ENCODE assay signal across 19 mouse cellular contexts in the genomic region with DNA sequence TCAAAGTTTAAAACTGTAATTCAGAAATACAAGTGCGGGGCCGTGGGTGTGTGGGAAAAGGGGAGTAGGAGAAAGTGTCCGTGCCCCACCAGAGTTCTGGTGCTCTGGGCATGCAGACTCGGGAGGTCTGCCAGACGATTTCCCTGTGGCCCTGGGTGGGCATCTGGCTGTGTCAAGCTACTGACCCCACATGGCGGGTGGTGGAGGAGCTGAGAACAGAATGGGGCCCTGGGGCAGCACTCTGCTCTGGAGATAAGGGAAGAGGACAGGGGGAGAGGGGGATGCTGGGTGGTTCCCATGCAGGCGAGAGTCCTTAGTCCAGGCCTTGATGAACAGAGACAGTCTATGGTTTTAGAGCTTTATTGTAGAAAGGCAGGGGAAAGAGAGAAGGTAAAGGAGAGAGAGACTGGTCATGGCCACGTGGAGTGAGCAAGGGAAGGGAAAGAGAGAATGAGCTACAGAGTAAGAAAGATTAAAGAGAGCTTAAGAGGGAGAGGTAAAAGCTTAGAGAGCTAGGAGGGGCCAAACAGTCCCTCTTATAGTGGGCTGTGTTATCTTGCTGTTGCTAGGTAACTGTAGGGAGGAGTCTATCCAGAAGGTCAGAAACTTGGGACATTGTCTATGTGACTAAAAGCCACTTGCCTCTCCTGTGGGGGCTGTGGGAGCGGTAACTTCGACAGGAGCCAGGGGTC.
DNase-seq lines count a peak whose midpoint lies in the region; ATAC-seq lines count a peak whose summit lies in the region.
"Had no signal": no experiment of that assay in that cellular context is flagged by ENCODE, and none has a peak within 500 bp of the region (broad histone marks: within the 10 kb centered on the region; RNA-seq: fewer than 3 reads in every experiment).

No protein-coding gene starts in this region.

- no peak overlapping the region for H3K4me2 ChIP-seq in heart, embryonic 16.5 days (ENCODE audit: low read depth, low read length)
- no peak overlapping the region for H3K4me2 ChIP-seq in midbrain, embryonic 11.5 days
- H3K4me2 ChIP-seq in midbrain, embryonic 13.5 days (replicated peaks) = no peak overlapping the region
- H3K4me2 ChIP-seq in intestine, embryonic 16.5 days (ENCODE audit: low read depth, low read length) = no peak overlapping the region
- no peak overlapping the region for H3K4me2 ChIP-seq in stomach, embryonic 15.5 days
- H3K4me2 ChIP-seq: forebrain, embryonic 12.5 days; neural tube, embryonic 13.5 days had no signal

- ATAC-seq in heart, embryonic 16.5 days (replicated peaks; ENCODE audit: extremely low read depth, insufficient read depth, low FRiP score) = 0 out of 2 replicates have a peak, but pooled peaks have one; percentile 23
- peak; percentile 25; the same call in 1 of the 2 replicates for ATAC-seq in midbrain, embryonic 11.5 days (ENCODE audit: low FRiP score)
- no peak for ATAC-seq in midbrain, embryonic 13.5 days
- ATAC-seq in intestine, embryonic 16.5 days = peak; percentile 70
- ATAC-seq in stomach, embryonic 15.5 days (ENCODE audit: insufficient read depth, low FRiP score, low read depth) = 0 out of 2 replicates have a peak, but pooled peaks have one; percentile 22
- ATAC-seq: CD4-positive, CD25-positive, alpha-beta regulatory T cell, adult 4 months; midbrain, embryonic 16.5 days; Patski had no signal

- H3K27ac ChIP-seq in heart, embryonic 16.5 days (ENCODE audit: low read length) = no peak overlapping the region
- no peak overlapping the region for H3K27ac ChIP-seq in midbrain, embryonic 11.5 days (ENCODE audit: low read depth, low read length)
- H3K27ac ChIP-seq in midbrain, embryonic 13.5 days = no peak overlapping the region
- H3K27ac ChIP-seq in intestine, embryonic 16.5 days (ENCODE audit: low read length) = no peak overlapping the region
- no peak overlapping the region for H3K27ac ChIP-seq in stomach, embryonic 15.5 days
- H3K27ac ChIP-seq: forebrain, embryonic 12.5 days; neural tube, embryonic 13.5 days had no signal

- no peaks in the 10 kb centered on the region for H3K9me3 ChIP-seq in heart, embryonic 16.5 days (replicated peaks; ENCODE audit: control insufficient read depth, low read length)
- no peaks in the 10 kb centered on the region for H3K9me3 ChIP-seq in midbrain, embryonic 11.5 days (ENCODE audit: control insufficient read depth, low read length)
- no peaks in the 10 kb centered on the region for H3K9me3 ChIP-seq in midbrain, embryonic 13.5 days
- no peaks in the 10 kb centered on the region for H3K9me3 ChIP-seq in intestine, embryonic 16.5 days (ENCODE audit: control insufficient read depth, low read length)
- no peaks in the 10 kb centered on the region for H3K9me3 ChIP-seq in stomach, embryonic 15.5 days
- H3K9me3 ChIP-seq: forebrain, embryonic 12.5 days; neural tube, embryonic 13.5 days had no signal

- no peak for DNase-seq in heart, adult 8-10 months (ENCODE audit: low spot score)
- DNase-seq in midbrain, embryonic 11.5 days (ENCODE audit: low spot score, missing footprints) = no peak
- DNase-seq in right cerebral cortex, postnatal 10 days (ENCODE audit: low spot score in 2 of 2) = no peak
- DNase-seq in adipocyte (ENCODE audit: low spot score) = no peak
- DNase-seq: adrenal gland, adult 8-10 months; cerebellum, postnatal 14 days; heart, postnatal 14 days; kidney, adult 11 months; lung, postnatal 10 days; right cerebral cortex, postnatal 14 days had no signal

- H3K9ac ChIP-seq in heart, embryonic 16.5 days (ENCODE audit: low read length) = no peak overlapping the region
- H3K9ac ChIP-seq in midbrain, embryonic 11.5 days (ENCODE audit: low read length) = no peak overlapping the region
- H3K9ac ChIP-seq in midbrain, embryonic 13.5 days (replicated peaks) = no peak overlapping the region
- H3K9ac ChIP-seq in intestine, embryonic 16.5 days (ENCODE audit: low read depth, low read length) = no peak overlapping the region
- H3K9ac ChIP-seq in stomach, embryonic 15.5 days = no peak overlapping the region
- H3K9ac ChIP-seq: forebrain, embryonic 12.5 days; neural tube, embryonic 13.5 days had no signal

- no peak overlapping the region for H3K4me3 ChIP-seq in heart, embryonic 16.5 days (ENCODE audit: low read length)
- no peak overlapping the region for H3K4me3 ChIP-seq in midbrain, embryonic 11.5 days (ENCODE audit: low read depth, low read length)
- H3K4me3 ChIP-seq in midbrain, embryonic 13.5 days (replicated peaks) = no peak overlapping the region
- H3K4me3 ChIP-seq in intestine, embryonic 16.5 days (ENCODE audit: low read length) = no peak overlapping the region
- H3K4me3 ChIP-seq in stomach, embryonic 15.5 days (replicated peaks) = no peak overlapping the region
- H3K4me3 ChIP-seq: forebrain, embryonic 12.5 days; neural tube, embryonic 13.5 days had no signal

- 35% methylated on average over 10 of the region's 10 CpGs for WGBS in heart, embryonic 16.5 days
- WGBS in midbrain, embryonic 11.5 days = 58% methylated on average over 10 of the region's 10 CpGs
- WGBS in midbrain, embryonic 13.5 days = 48% methylated on average over 10 of the region's 10 CpGs
- WGBS in intestine, embryonic 16.5 days = 48% methylated on average over 10 of the region's 10 CpGs
- 53% methylated on average over 10 of the region's 10 CpGs for WGBS in stomach, embryonic 15.5 days

- no peaks in the 10 kb centered on the region for H3K27me3 ChIP-seq in heart, embryonic 16.5 days (ENCODE audit: control insufficient read depth, insufficient read depth, low read length)
- no peaks in the 10 kb centered on the region for H3K27me3 ChIP-seq in midbrain, embryonic 11.5 days (ENCODE audit: control insufficient read depth, insufficient read depth, low read length)
- no peaks in the 10 kb centered on the region for H3K27me3 ChIP-seq in midbrain, embryonic 13.5 days
- H3K27me3 ChIP-seq in intestine, embryonic 16.5 days (replicated peaks; ENCODE audit: control insufficient read depth, insufficient read depth, low read length) = no peaks in the 10 kb centered on the region
- H3K27me3 ChIP-seq in stomach, embryonic 15.5 days (replicated peaks) = no peaks in the 10 kb centered on the region
- H3K27me3 ChIP-seq: forebrain, embryonic 12.5 days; neural tube, embryonic 13.5 days; Patski had no signal

- H3K36me3 ChIP-seq in heart, embryonic 16.5 days (ENCODE audit: control insufficient read depth, insufficient read depth) = no peaks in the 10 kb centered on the region
- H3K36me3 ChIP-seq in midbrain, embryonic 11.5 days (ENCODE audit: control insufficient read depth, insufficient read depth, low read length) = no peaks in the 10 kb centered on the region
- no peaks in the 10 kb centered on the region for H3K36me3 ChIP-seq in midbrain, embryonic 13.5 days
- no peaks in the 10 kb centered on the region for H3K36me3 ChIP-seq in intestine, embryonic 16.5 days (ENCODE audit: control insufficient read depth, insufficient read depth, low read length)
- H3K36me3 ChIP-seq in stomach, embryonic 15.5 days = no peaks in the 10 kb centered on the region
- H3K36me3 ChIP-seq: forebrain, embryonic 12.5 days; neural tube, embryonic 13.5 days had no signal

- no peaks in the 10 kb centered on the region; the same call in 1 of the 2 replicates for H3K4me1 ChIP-seq in heart, embryonic 16.5 days (ENCODE audit: control insufficient read depth, insufficient read depth, low read length)
- H3K4me1 ChIP-seq in midbrain, embryonic 11.5 days (ENCODE audit: control insufficient read depth, insufficient read depth, low read length) = peaks cover 4% of the 10 kb centered on the region; the same call in 1 of the 2 replicates
- H3K4me1 ChIP-seq in midbrain, embryonic 13.5 days (replicated peaks) = peaks cover 8% of the 10 kb centered on the region
- peaks cover 9% of the 10 kb centered on the region; the same call in 1 of the 2 replicates for H3K4me1 ChIP-seq in intestine, embryonic 16.5 days (ENCODE audit: control insufficient read depth, insufficient read depth, low read length)
- peaks cover 7% of the 10 kb centered on the region for H3K4me1 ChIP-seq in stomach, embryonic 15.5 days
